Mouse (Mus musculus): ENCODE measurements at regions not wholly inside any gene's neighbourhood (a gene's known extent, or its start where the extent isn't known, plus 50 kb on each side); places are given as distances from the start of the nearest gene placed in this dataset.

- TF ChIP-seq POLR2A (IDR thresholded peaks at IDR 0.05; ENCODE audit: borderline replicate concordance, insufficient read depth, low read length): no peak
- TF ChIP-seq CTCF (IDR thresholded peaks at IDR 0.05; ENCODE audit: borderline replicate concordance, insufficient read depth, low read depth, low read length): no peak
Observed at GRCm38 (mm10) chr1:161704527-161704926, 83.8 kb downstream of the Fasl start.
